Mouse (Mus musculus): ENCODE data around the gene Fem1b.

DNA sequence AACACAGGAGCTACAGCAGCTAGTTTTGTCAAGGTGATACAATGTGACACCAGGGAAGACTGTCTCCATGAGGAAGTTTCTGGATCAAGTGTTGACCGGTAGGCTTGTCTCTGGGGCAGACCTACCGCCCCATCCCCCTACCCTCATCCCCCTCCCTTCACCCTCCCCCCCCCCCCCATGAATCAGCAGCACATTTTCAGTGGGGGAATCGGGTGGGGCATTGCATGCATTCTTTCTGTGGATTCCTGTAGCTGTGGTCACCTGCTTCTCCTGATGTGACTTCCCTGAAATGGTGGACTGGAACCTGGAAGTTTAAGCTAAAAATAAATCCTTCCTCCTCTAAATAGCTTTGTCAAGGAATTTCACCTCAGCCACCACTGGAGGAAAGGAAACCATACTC, 7.8 kb upstream of the Fem1b start:
- TF ChIP-seq E2F4 (IDR thresholded peaks at IDR 0.05; ENCODE audit: insufficient read depth) (no peak), POLR2A (IDR thresholded peaks at IDR 0.05; ENCODE audit: insufficient read length, low read depth) (no peak), POLR2AphosphoS2 (IDR thresholded peaks at IDR 0.05; ENCODE audit: insufficient read length, low read depth) (no peak), USF1 (IDR thresholded peaks at IDR 0.05; ENCODE audit: low read depth) (no peak), MAX (IDR thresholded peaks at IDR 0.05; ENCODE audit: low read depth) (no peak), SRF (IDR thresholded peaks at IDR 0.05; ENCODE audit: control insufficient read depth, insufficient read length, low read depth) (no peak), CEBPB (IDR thresholded peaks at IDR 0.05; ENCODE audit: insufficient read depth, poor library complexity, severe bottlenecking) (no peak), MYOG (IDR thresholded peaks at IDR 0.05; ENCODE audit: control insufficient read depth in 1 of 3, insufficient read depth in 1 of 3, insufficient read length in 2 of 3, low read depth in 2 of 3) (no peak), TCF3 (IDR thresholded peaks at IDR 0.05; ENCODE audit: insufficient read length, low read depth) (no peak), MYOD1 (IDR thresholded peaks at IDR 0.05; ENCODE audit: control insufficient read depth in 1 of 3, insufficient read length in 2 of 3, low read depth in 2 of 3) (no peak)
